Mouse (Mus musculus) C2C12 (cell line): Measurements from ENCODE around the gene Sntn. TPM values are rescaled to one million over a fixed set of nuclear protein-coding genes. Genes with fewer than 3 reads are reported as not detected.

Experiments
- H3K27me3 ChIP-seq: one replicate; pipeline ENCODE4 v1.6.1; 2011; ENCODE audit not compliant: control insufficient read depth, insufficient read depth, insufficient read length
- H3K36me3 ChIP-seq: one replicate; pipeline ENCODE4 v1.6.1; 2011; ENCODE audit not compliant: control insufficient read depth, insufficient read depth
- H3K4me3 ChIP-seq: one replicate; pipeline ENCODE4 v1.5.1; 2011; ENCODE audit warnings: mild to moderate bottlenecking, control low read depth; ENCODE audit not compliant: poor library complexity, insufficient read depth, severe bottlenecking
- H3K79me2 ChIP-seq: one replicate; pipeline ENCODE4 v1.6.1; 2011; ENCODE audit not compliant: control insufficient read depth, insufficient read depth
- H3K79me3 ChIP-seq: one replicate; pipeline ENCODE4 v1.6.1; 2011; ENCODE audit warnings: low read depth, control low read depth
- H3ac ChIP-seq: one replicate; pipeline ENCODE3; 2011; ENCODE audit warnings: low read depth; ENCODE audit not compliant: control insufficient read depth, insufficient read length
- CEBPB ChIP-seq: IDR thresholded peaks from one replicate; pipeline ENCODE4 v1.6.1; 2011; ENCODE audit warnings: low read depth, mild to moderate bottlenecking, control low read depth, moderate library complexity
- CTCF ChIP-seq: IDR thresholded peaks from one replicate; pipeline ENCODE4 v1.5.1; 2011; ENCODE audit not compliant: control insufficient read depth, insufficient read depth, insufficient read length
- FOSL1 ChIP-seq: IDR thresholded peaks from one replicate; pipeline ENCODE4 v1.8.0; 2011; ENCODE audit warnings: mild to moderate bottlenecking, low read length; ENCODE audit not compliant: poor library complexity, insufficient read depth, severe bottlenecking
- MAX ChIP-seq: IDR thresholded peaks from one replicate; pipeline ENCODE4 v1.6.1; 2011; ENCODE audit warnings: mild to moderate bottlenecking, control low read depth
- MYOD1 ChIP-seq: IDR thresholded peaks from one replicate; pipeline ENCODE4 v1.6.1; 2011; ENCODE audit warnings: low read depth; ENCODE audit not compliant: control insufficient read depth, insufficient read length
- MYOG ChIP-seq: IDR thresholded peaks from one replicate; pipeline ENCODE4 v1.6.1; 2011; ENCODE audit not compliant: control insufficient read depth, insufficient read length; ENCODE audit errors: extremely low read depth
- USF1 ChIP-seq: IDR thresholded peaks from one replicate; pipeline ENCODE4 v1.6.1; 2011; ENCODE audit warnings: low read depth, mild to moderate bottlenecking, control low read depth, moderate library complexity
- polyA plus RNA-seq: library from polyadenylated mRNA; unstranded; fragments of >200 nt; fragmentation: generic; extraction: Trizol; gene quantifications from one replicate; pipeline ENCODE4 v1.2.1, GENCODE M21; 2012; ENCODE audit warnings: missing spikeins

Sntn gene
- polyA plus RNA-seq, 1 experiment: not detected

DNA sequence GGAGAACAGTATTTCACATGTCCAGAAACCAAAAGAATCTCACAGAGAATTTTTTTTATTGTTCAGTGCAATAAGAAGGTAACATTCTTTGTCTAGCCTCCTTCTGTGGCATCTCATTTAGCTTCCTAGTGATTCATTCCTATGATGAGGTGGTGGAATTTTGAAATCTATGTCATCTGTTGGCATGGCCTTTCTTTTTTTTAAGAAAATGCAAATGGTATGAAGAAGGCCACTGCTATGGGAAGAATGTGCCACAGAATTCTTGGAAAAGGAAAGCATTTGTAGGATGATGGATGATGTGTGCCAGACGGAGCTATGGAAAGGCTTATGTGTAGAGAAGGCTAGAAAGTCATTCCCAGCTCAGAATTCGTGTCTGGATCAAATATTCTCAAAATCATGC, 19.8 kb downstream of the Sntn start:
- no peaks in the 10 kb centered on the region for H3K79me3 ChIP-seq
- H3K79me2 ChIP-seq: no peaks in the 10 kb centered on the region
- H3K27me3 ChIP-seq: no peaks in the 10 kb centered on the region
- no peak overlapping the region for H3K4me3 ChIP-seq
- H3ac ChIP-seq: no peak overlapping the region
- H3K36me3 ChIP-seq: no peaks in the 10 kb centered on the region
- TF ChIP-seq CTCF: no peak
- TF ChIP-seq MYOD1: no peak
- no peak for TF ChIP-seq MAX
- no peak for TF ChIP-seq FOSL1
- no peak for TF ChIP-seq CEBPB
- TF ChIP-seq USF1: no peak
- no peak for TF ChIP-seq MYOG

- Histone ChIP-seq H3K4me3 (no peak overlapping the region), H3K27me3 (no peaks in the 10 kb centered on the region), H3K79me3 (no peaks in the 10 kb centered on the region), H3K79me2 (no peaks in the 10 kb centered on the region), H3ac (no peak overlapping the region), H3K36me3 (no peaks in the 10 kb centered on the region)
- TF ChIP-seq USF1 (no peak), MAX (no peak), CEBPB (no peak), FOSL1 (no peak), CTCF (no peak), MYOG (no peak), MYOD1 (no peak)
These were observed 61.6 kb downstream of the Sntn start for GRCm38 (mm10) chr14:13732263-13732662.

Other genes starting within 250 kb of the Sntn start
- not detected for gene Gm281, start 243.6 kb downstream of the Sntn start, polyA plus RNA-seq